Mouse (Mus musculus): Measurements from ENCODE around the gene Fbxw11. TPM values are rescaled to one million over a fixed set of nuclear protein-coding genes. Genes with fewer than 3 reads are reported as not detected.
A peak's percentile ranks its signal among the peaks of the same experiment; 100 is the strongest.

Fbxw11 gene
- polyA plus RNA-seq, 1 experiment from 2014 or later: 59.0 TPM

DNA sequence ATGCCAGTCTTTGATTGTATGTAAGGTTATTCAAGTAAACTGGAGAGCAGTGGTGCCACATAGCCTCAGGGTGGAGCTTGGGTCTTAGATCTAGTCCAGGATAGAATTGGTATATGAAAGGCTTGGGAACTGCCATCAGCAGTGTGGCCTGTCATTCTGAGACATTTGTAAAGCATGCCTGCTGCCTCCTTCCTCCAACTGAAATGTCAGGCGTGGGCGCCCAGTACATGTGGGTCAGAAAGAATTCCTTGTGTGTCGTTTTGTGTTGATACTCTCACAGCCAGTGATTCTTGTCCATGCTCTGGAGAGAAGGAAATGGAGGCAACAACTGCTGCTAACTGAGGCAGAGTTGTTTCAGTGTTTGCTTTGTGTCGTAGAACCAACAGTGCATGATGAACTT lies 76.5 kb downstream of the Fbxw11 start:
- H3K27me3 ChIP-seq (replicated peaks; ENCODE audit: control insufficient read depth, insufficient read depth, low read length): no peaks in the 10 kb centered on the region
- ATAC-seq: no peak
- H3K4me1 ChIP-seq (ENCODE audit: control insufficient read depth, insufficient read depth, low read length): peaks cover 14% of the 10 kb centered on the region
- H3K36me3 ChIP-seq (ENCODE audit: control insufficient read depth, insufficient read depth, low read length): no peaks in the 10 kb centered on the region
- no peak overlapping the region for H3K4me2 ChIP-seq (ENCODE audit: low read depth, low read length)
- no peaks in the 10 kb centered on the region for H3K9me3 ChIP-seq (ENCODE audit: control insufficient read depth, low read length)
- H3K9ac ChIP-seq (ENCODE audit: low read depth, low read length): no peak overlapping the region
- no peak overlapping the region for H3K4me3 ChIP-seq (ENCODE audit: low read length)
- no peak overlapping the region for H3K27ac ChIP-seq (ENCODE audit: low read length)
- 87% methylated on average over 4 of the region's 4 CpGs for WGBS

DNA sequence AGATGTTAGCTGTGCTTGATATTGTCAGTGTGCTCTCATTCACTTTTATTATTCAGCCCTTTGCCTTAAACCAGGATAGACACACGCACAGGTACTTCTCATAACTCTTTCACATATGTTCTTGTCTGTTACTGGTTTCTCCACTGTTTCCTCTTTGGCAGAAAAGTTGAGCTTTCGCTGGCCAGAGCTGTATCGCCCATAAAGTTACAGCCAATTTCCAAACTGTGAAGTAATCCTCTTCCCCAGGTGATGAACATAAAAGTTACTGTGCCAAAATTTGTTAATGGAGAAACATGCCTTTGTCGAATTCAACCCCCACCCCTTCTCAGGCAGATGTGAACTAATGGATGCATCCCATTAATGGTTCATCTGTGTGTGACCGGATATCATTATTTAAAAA lies 80.1 kb downstream of the Fbxw11 start:
- H3K27me3 ChIP-seq (replicated peaks; ENCODE audit: control insufficient read depth, insufficient read depth, low read length): no peaks in the 10 kb centered on the region
- H3K4me3 ChIP-seq (ENCODE audit: low read length): no peak overlapping the region
- H3K9ac ChIP-seq (ENCODE audit: low read depth, low read length): no peak overlapping the region
- 0 out of 2 replicates have a peak, but pooled peaks cover 3% of the 10 kb centered on the region for H3K4me1 ChIP-seq (ENCODE audit: control insufficient read depth, insufficient read depth, low read length)
- no peaks in the 10 kb centered on the region for H3K9me3 ChIP-seq (ENCODE audit: control insufficient read depth, low read length)
- no peaks in the 10 kb centered on the region for H3K36me3 ChIP-seq (ENCODE audit: control insufficient read depth, insufficient read depth, low read length)
- no peak overlapping the region for H3K27ac ChIP-seq (ENCODE audit: low read length)
- WGBS: 84% methylated on average over 5 of the region's 5 CpGs
- no peak for ATAC-seq
- H3K4me2 ChIP-seq (ENCODE audit: low read depth, low read length): no peak overlapping the region

DNA sequence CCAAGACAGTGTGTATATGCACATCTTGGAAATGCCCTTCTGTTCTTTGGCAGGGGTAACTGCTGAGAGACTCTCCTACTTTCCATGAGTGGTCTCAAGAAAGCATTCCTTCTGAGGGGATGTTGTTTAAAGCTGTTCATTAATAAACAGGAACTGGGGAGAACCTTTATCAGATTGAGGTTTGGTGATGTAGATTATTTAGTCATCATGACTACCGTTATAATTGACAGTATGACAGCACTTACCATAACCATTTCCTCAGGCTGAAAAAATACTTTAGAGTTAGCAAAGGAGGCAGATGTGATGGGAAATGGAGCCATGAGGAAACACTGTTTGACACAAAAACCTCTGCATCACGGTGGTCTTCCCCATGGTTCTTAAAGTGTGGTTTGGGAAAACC lies 80.8 kb downstream of the Fbxw11 start:
- Histone ChIP-seq H3K4me2 (ENCODE audit: low read depth, low read length) (no peak overlapping the region), H3K4me1 (ENCODE audit: control insufficient read depth, insufficient read depth, low read length) (0 out of 2 replicates have a peak, but pooled peaks cover 3% of the 10 kb centered on the region), H3K27ac (ENCODE audit: low read length) (no peak overlapping the region), H3K36me3 (ENCODE audit: control insufficient read depth, insufficient read depth, low read length) (no peaks in the 10 kb centered on the region), H3K9me3 (ENCODE audit: control insufficient read depth, low read length) (no peaks in the 10 kb centered on the region), H3K4me3 (ENCODE audit: low read length) (no peak overlapping the region), H3K9ac (ENCODE audit: low read depth, low read length) (no peak overlapping the region), H3K27me3 (replicated peaks; ENCODE audit: control insufficient read depth, insufficient read depth, low read length) (no peaks in the 10 kb centered on the region)
- WGBS: 77% methylated on average over 2 of the region's 2 CpGs
- ATAC-seq: no peak

DNA sequence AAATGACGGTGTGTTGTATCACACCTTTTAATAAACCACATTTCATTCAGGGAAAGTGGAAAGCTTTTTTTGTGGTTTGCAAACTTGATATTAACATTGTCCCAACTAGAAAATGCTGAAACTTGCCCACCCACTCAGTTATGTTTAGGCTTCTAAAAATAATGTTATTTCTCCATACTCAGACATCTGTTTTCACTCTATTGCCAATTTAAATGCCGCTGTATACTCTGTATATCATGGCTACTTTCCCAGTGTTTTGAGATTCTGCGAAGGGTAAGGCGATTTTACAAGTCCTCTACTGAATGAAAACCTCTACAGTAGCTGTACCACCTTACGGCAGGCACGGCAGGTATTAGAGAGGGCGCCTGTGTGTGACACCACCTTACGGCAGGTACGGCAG lies 82.6 kb downstream of the Fbxw11 start:
- 81% methylated on average over 9 of the region's 9 CpGs for WGBS
- Histone ChIP-seq H3K27me3 (replicated peaks; ENCODE audit: control insufficient read depth, insufficient read depth, low read length) (no peaks in the 10 kb centered on the region), H3K4me1 (ENCODE audit: control insufficient read depth, insufficient read depth, low read length) (peaks cover 8% of the 10 kb centered on the region; the same call in 1 of the 2 replicates), H3K27ac (ENCODE audit: low read length) (no peak overlapping the region), H3K9ac (ENCODE audit: low read depth, low read length) (no peak overlapping the region), H3K4me2 (ENCODE audit: low read depth, low read length) (no peak overlapping the region), H3K4me3 (ENCODE audit: low read length) (no peak overlapping the region), H3K36me3 (ENCODE audit: control insufficient read depth, insufficient read depth, low read length) (no peaks in the 10 kb centered on the region), H3K9me3 (ENCODE audit: control insufficient read depth, low read length) (no peaks in the 10 kb centered on the region)
- no peak for ATAC-seq

- no peaks in the 10 kb centered on the region for H3K9me3 ChIP-seq (ENCODE audit: control insufficient read depth, low read length)
- H3K27ac ChIP-seq (ENCODE audit: low read length): no peak overlapping the region
- peaks cover 13% of the 10 kb centered on the region; the same call in 1 of the 2 replicates for H3K36me3 ChIP-seq (ENCODE audit: control insufficient read depth, insufficient read depth, low read length)
- peak; percentile 57 for ATAC-seq
- H3K4me1 ChIP-seq (ENCODE audit: control insufficient read depth, insufficient read depth, low read length): peaks cover 5% of the 10 kb centered on the region; the same call in 1 of the 2 replicates
- no peak overlapping the region for H3K4me2 ChIP-seq (ENCODE audit: low read depth, low read length)
- H3K4me3 ChIP-seq (ENCODE audit: low read length): no peak overlapping the region
- H3K9ac ChIP-seq (ENCODE audit: low read depth, low read length): no peak overlapping the region
- H3K27me3 ChIP-seq (replicated peaks; ENCODE audit: control insufficient read depth, insufficient read depth, low read length): no peaks in the 10 kb centered on the region
- WGBS: 30% methylated on average over 5 of the region's 5 CpGs
These were observed 89.9 kb downstream of the Fbxw11 start for GRCm38 (mm10) chr11:32732467-32732866.

- no peak for ATAC-seq
- Histone ChIP-seq H3K9me3 (ENCODE audit: control insufficient read depth, low read length) (no peaks in the 10 kb centered on the region), H3K9ac (ENCODE audit: low read depth, low read length) (no peak overlapping the region), H3K36me3 (ENCODE audit: control insufficient read depth, insufficient read depth, low read length) (peaks cover 15% of the 10 kb centered on the region), H3K27me3 (replicated peaks; ENCODE audit: control insufficient read depth, insufficient read depth, low read length) (no peaks in the 10 kb centered on the region), H3K4me3 (ENCODE audit: low read length) (no peak overlapping the region), H3K4me2 (ENCODE audit: low read depth, low read length) (no peak overlapping the region), H3K27ac (ENCODE audit: low read length) (no peak overlapping the region), H3K4me1 (ENCODE audit: control insufficient read depth, insufficient read depth, low read length) (peaks cover 5% of the 10 kb centered on the region; the same call in 1 of the 2 replicates)
- 94% methylated on average over 6 of the region's 6 CpGs for WGBS
These were observed 90.7 kb downstream of the Fbxw11 start for GRCm38 (mm10) chr11:32733195-32733594.

DNA sequence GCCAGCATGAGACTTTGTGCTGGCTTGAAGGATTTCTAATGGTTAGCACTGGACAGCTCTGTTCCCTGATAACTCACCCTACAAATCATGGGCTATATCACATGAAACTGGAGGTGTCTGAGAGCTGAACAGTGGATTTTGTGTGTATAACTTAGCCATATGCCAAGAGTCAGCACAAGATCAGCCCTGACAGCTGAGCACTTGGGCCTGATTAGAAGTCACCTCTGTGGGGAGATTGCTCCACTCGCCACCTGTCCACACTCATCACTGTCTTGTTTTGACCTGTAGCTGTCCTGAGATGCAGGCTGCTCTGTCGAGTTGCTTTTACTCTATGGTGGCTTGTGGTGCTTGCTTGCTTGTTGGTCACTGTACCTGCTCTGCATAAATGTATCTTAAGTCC lies 93.8 kb downstream of the Fbxw11 start:
- ATAC-seq: no peak
- no peak overlapping the region for H3K27ac ChIP-seq (ENCODE audit: low read length)
- H3K9ac ChIP-seq (ENCODE audit: low read depth, low read length): no peak overlapping the region
- 89% methylated on average over 2 of the region's 2 CpGs for WGBS
- H3K4me1 ChIP-seq (ENCODE audit: control insufficient read depth, insufficient read depth, low read length): no peaks in the 10 kb centered on the region
- no peaks in the 10 kb centered on the region for H3K27me3 ChIP-seq (replicated peaks; ENCODE audit: control insufficient read depth, insufficient read depth, low read length)
- peaks cover 31% of the 10 kb centered on the region for H3K36me3 ChIP-seq (ENCODE audit: control insufficient read depth, insufficient read depth, low read length)
- no peaks in the 10 kb centered on the region for H3K9me3 ChIP-seq (ENCODE audit: control insufficient read depth, low read length)
- no peak overlapping the region for H3K4me2 ChIP-seq (ENCODE audit: low read depth, low read length)
- no peak overlapping the region for H3K4me3 ChIP-seq (ENCODE audit: low read length)

DNA sequence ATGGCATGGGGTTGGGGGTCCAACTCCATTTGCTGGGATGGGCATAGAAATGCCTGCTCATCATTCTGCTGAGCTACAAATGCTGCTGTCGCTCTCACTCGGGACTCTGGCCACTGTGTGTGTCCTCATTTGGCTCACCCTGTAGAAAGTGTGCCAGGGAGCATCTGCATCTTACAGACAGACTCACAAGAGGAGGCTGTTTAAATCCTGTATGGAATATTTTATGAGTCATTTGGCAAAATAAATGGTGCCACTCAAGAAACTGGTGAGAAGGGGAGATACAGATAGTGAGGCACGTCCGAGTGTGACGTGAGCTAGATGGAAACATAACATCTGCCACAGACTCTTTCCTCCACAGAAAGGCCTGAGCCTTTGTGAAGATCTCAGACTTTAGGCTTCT lies 95.2 kb downstream of the Fbxw11 start:
- no peak overlapping the region for H3K27ac ChIP-seq (ENCODE audit: low read length)
- no peak for ATAC-seq
- no peak overlapping the region for H3K4me3 ChIP-seq (ENCODE audit: low read length)
- H3K27me3 ChIP-seq (replicated peaks; ENCODE audit: control insufficient read depth, insufficient read depth, low read length): no peaks in the 10 kb centered on the region
- peaks cover 39% of the 10 kb centered on the region for H3K36me3 ChIP-seq (ENCODE audit: control insufficient read depth, insufficient read depth, low read length)
- H3K9me3 ChIP-seq (ENCODE audit: control insufficient read depth, low read length): no peaks in the 10 kb centered on the region
- H3K4me2 ChIP-seq (ENCODE audit: low read depth, low read length): no peak overlapping the region
- WGBS: 90% methylated on average over 5 of the region's 5 CpGs
- H3K9ac ChIP-seq (ENCODE audit: low read depth, low read length): no peak overlapping the region
- H3K4me1 ChIP-seq (ENCODE audit: control insufficient read depth, insufficient read depth, low read length): no peaks in the 10 kb centered on the region

DNA sequence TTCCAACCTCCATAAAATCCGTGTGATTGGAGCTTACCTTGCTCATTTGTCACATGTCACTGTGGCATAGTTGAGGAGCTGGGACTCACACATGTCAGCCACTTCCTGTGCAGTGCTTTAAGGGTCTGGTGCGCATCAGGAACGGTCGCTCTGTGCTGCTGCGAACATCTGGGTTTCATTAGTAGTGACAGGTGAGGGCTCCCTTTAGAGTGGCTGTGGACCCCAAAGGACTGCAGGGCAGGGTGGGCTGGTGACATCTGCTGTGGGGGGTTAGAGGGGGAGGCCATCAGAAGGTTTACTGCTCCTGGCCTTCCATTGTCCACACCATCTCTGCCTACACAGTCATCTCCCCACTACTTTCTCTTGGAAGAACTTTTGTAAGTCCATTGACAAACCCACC lies 101.4 kb downstream of the Fbxw11 start:
- 60% methylated on average over 5 of the region's 5 CpGs for WGBS
- Histone ChIP-seq H3K4me2 (ENCODE audit: low read depth, low read length) (no peak overlapping the region), H3K27ac (ENCODE audit: low read length) (no peak overlapping the region), H3K4me3 (ENCODE audit: low read length) (no peak overlapping the region), H3K27me3 (replicated peaks; ENCODE audit: control insufficient read depth, insufficient read depth, low read length) (no peaks in the 10 kb centered on the region), H3K36me3 (ENCODE audit: control insufficient read depth, insufficient read depth, low read length) (peaks cover 23% of the 10 kb centered on the region), H3K9ac (ENCODE audit: low read depth, low read length) (no peak overlapping the region), H3K4me1 (ENCODE audit: control insufficient read depth, insufficient read depth, low read length) (peaks cover 9% of the 10 kb centered on the region; the same call in 1 of the 2 replicates), H3K9me3 (ENCODE audit: control insufficient read depth, low read length) (no peaks in the 10 kb centered on the region)
- no peak for ATAC-seq

DNA sequence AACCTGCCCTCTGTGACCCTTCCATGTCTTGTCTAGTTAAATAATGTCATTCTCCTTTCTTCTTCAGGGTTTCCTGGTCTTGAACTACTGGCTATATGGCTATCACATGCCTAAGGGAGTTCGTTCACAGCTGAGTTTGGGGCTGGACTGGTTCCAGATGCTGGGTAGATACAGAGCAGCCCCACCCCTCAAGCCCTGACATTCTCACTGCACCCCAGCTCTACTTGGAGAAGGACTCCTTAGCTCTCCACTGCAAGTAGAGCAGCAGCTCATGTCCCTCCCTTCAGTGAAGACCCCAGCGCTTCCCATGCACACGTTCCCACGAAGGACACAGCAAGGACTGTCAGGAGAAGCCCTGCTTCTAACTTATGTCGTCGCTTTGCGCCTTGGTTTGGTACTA lies 101.9 kb downstream of the Fbxw11 start:
- Histone ChIP-seq H3K9me3 (ENCODE audit: control insufficient read depth, low read length) (no peaks in the 10 kb centered on the region), H3K4me3 (ENCODE audit: low read length) (no peak overlapping the region), H3K4me2 (ENCODE audit: low read depth, low read length) (no peak overlapping the region), H3K27me3 (replicated peaks; ENCODE audit: control insufficient read depth, insufficient read depth, low read length) (no peaks in the 10 kb centered on the region), H3K27ac (ENCODE audit: low read length) (no peak overlapping the region), H3K36me3 (ENCODE audit: control insufficient read depth, insufficient read depth, low read length) (peaks cover 20% of the 10 kb centered on the region), H3K4me1 (ENCODE audit: control insufficient read depth, insufficient read depth, low read length) (peaks cover 9% of the 10 kb centered on the region; the same call in 1 of the 2 replicates), H3K9ac (ENCODE audit: low read depth, low read length) (no peak overlapping the region)
- no peak for ATAC-seq
- WGBS: 89% methylated on average over 7 of the region's 7 CpGs
